Mouse (Mus musculus): ENCODE measurements around the gene Dnah9. TPM values are rescaled to one million over a fixed set of nuclear protein-coding genes. Genes with fewer than 3 reads are reported as not detected.

Dnah9 gene
- polyA plus RNA-seq, 1 experiment: not detected

DNA sequence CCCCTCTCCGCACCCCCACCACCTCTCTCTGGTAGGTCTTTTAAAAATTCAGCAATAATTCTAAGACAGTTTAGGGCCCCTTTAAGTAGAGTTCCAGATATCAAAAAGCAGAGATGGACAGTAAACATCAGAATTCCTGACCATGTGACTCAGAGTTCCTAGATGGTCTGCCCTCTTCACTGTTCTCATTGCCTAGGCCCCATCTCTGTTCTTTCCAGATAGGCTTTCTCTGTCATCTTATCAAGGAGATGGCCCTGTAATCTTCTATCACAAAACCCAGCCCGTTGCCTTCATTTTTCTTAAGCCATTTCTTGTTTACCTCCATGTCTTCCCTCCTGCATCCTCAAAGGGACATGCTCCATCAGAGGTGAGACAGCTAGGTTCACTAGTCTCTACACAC, 382.2 kb downstream of the Dnah9 start:
- TF ChIP-seq GATA1 (IDR thresholded peaks at IDR 0.05; ENCODE audit: low read length): peak; percentile 72

- TF ChIP-seq GATA1 (IDR thresholded peaks at IDR 0.05; ENCODE audit: low read length): no peak
Measured at GRCm38 (mm10) chr11:65781596-65781995, 386.8 kb downstream of the Dnah9 start.

All from G1E-ER4 (cell line).